Mouse (Mus musculus) intestine, postnatal 0 days (tissue): ENCODE results near the gene Rsrc2. TPM values are rescaled to one million over a fixed set of nuclear protein-coding genes. Genes with fewer than 3 reads are reported as not detected.
A peak's percentile ranks its signal among the peaks of the same experiment; 100 is the strongest.
"Not testable (repeated sequence)": the region's sequence is repeated elsewhere in the genome, so short reads cannot be mapped to it uniquely, and the experiment has no call there.

Experiments
- ATAC-seq: fragments of 200-750 bp; cut with Nextera tagmentation; 2 replicates; pipeline ENCODE4 v1.8.0; 2017; ENCODE audit warnings: mild to moderate bottlenecking, moderate TSS enrichment, moderate library complexity
- H3K27ac ChIP-seq: fragments of 300-500 bp; sonication (generic); 2 replicates; pipeline ENCODE4 v1.5.1; 2014; ENCODE audit warnings: mild to moderate bottlenecking, low read depth, low read length, moderate library complexity
- H3K27me3 ChIP-seq: fragments of 300-500 bp; sonication (generic); replicated peaks from 2 replicates; pipeline ENCODE4 v1.6.1; 2014; ENCODE audit warnings: low read length, mixed read lengths; ENCODE audit not compliant: control insufficient read depth, insufficient read depth
- H3K36me3 ChIP-seq: fragments of 300-500 bp; sonication (generic); 2 replicates; pipeline ENCODE4 v1.6.1; 2014; ENCODE audit warnings: mild to moderate bottlenecking, moderate library complexity; ENCODE audit not compliant: control insufficient read depth, insufficient read depth
- H3K4me1 ChIP-seq: fragments of 300-500 bp; sonication (generic); replicated peaks from 2 replicates; pipeline ENCODE4 v1.6.1; 2014; ENCODE audit warnings: antibody characterized with exemption, low read length, mixed read lengths; ENCODE audit not compliant: control insufficient read depth, insufficient read depth
- H3K4me2 ChIP-seq: fragments of 300-500 bp; sonication (generic); replicated peaks from 2 replicates; pipeline ENCODE4 v1.6.1; 2014; ENCODE audit warnings: low read depth, mild to moderate bottlenecking, moderate library complexity
- H3K4me3 ChIP-seq: fragments of 300-500 bp; sonication (generic); 2 replicates; pipeline ENCODE4 v1.5.1; 2014; ENCODE audit warnings: low read depth, low read length
- H3K9ac ChIP-seq: fragments of 300-500 bp; sonication (generic); 2 replicates; pipeline ENCODE4 v1.6.1; 2014; ENCODE audit warnings: mild to moderate bottlenecking, low read depth, low read length
- H3K9me3 ChIP-seq: fragments of 300-500 bp; sonication (generic); 2 replicates; pipeline ENCODE4 v1.6.1; 2016; ENCODE audit warnings: mixed run types; ENCODE audit not compliant: control insufficient read depth
- CTCF ChIP-seq: sonication (generic); IDR thresholded peaks from 2 replicates; pipeline ENCODE4 v1.5.1; 2016; ENCODE audit warnings: low read depth, mild to moderate bottlenecking, control low read depth, antibody characterized with exemption, moderate library complexity
- WGBS: fragments of 180-500 bp; shearing (Covaris S2); extraction: QIAGEN DNeasy Blood & Tissue Kit; methylation state at CpG from one replicate; pipeline ENCODE4 v1.1.7; 2014; 5-methylcytosine and 5-hydroxymethylcytosine counted together
- polyA plus RNA-seq: library from polyadenylated mRNA; unstranded; fragments of >200 nt; fragmentation: Nextera tagmentation; extraction: Ambion mirVana; gene quantifications from 2 replicates; pipeline ENCODE4 v1.2.1, GENCODE M21; 2015

Gene Rsrc2
- polyA plus RNA-seq, 1 experiment from 2014 or later, result 65.2 TPM

DNA sequence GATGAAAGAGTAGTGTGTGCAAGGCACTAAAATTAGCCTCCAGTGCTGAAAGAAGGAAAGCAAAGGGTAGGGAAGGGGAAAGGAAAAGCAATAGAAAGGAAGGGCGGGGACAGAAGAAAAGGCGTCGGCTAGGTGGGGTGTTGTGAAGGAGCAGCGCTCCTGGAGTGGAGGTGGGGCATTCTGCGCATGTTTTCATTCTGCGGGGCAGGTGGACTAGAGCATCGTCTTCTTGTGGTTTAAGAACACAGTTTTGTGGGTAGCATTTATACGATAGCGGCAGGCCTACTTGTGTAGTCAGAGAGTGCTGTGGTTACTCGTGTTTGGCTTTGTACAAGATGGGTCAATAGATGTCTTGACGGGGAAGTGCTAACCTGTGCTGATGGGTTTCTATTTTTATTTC is 16.3 kb upstream of the Rsrc2 start:
- no peaks in the 10 kb centered on the region for H3K9me3 ChIP-seq
- no peak overlapping the region for H3K4me3 ChIP-seq
- H3K4me2 ChIP-seq, result no peak overlapping the region
- 84% methylated on average over 11 of the region's 11 CpGs for WGBS
- peaks cover 10% of the 10 kb centered on the region; the same call in 1 of the 2 replicates for H3K36me3 ChIP-seq
- H3K4me1 ChIP-seq, result no peaks in the 10 kb centered on the region
- no peaks in the 10 kb centered on the region for H3K27me3 ChIP-seq
- no peak for TF ChIP-seq CTCF
- no peak for ATAC-seq
- no peak overlapping the region for H3K9ac ChIP-seq
- no peak overlapping the region for H3K27ac ChIP-seq

- peak overlapping the region; percentile 75 for H3K9ac ChIP-seq
- under 1% methylated on average over 18 of the region's 18 CpGs for WGBS
- ATAC-seq, result no peak
These were observed 712 bp downstream of the Rsrc2 start for GRCm38 (mm10) chr5:123748339-123749064.

DNA sequence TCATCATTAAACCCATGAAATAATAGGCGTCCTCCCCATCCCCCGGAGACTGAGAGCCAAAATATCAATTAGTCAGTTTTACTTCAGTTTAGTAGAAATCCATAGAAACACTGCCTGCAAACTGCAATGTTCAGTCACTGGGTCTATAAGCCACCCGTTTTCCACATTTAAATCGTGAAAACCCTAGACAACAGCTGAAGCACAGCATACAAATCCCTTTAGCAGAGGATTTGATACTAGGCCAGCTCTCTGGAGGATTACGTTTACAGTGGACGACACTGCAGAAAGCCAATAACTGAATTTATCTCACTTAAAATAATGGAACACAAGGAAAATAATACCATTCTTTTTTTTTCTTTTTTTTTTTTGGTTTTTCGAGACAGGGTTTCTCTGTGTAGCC is 1.6 kb downstream of the Rsrc2 start:
- Histone ChIP-seq H3K4me1 (0 out of 2 replicates have a peak, but pooled peaks cover 7% of the 10 kb centered on the region), H3K4me2 (peak overlapping the region; percentile 67), H3K36me3 (peaks cover 21% of the 10 kb centered on the region), H3K4me3 (peak overlapping the region; percentile 75), H3K27me3 (no peaks in the 10 kb centered on the region), H3K27ac (no peak overlapping the region), H3K9ac (0 out of 2 replicates have a peak overlapping the region, but pooled peaks have one; percentile 34), H3K9me3 (no peaks in the 10 kb centered on the region)
- no peak for ATAC-seq
- WGBS, result 10% methylated on average over 7 of the region's 7 CpGs
- no peak for TF ChIP-seq CTCF

More at GRCm38 (mm10) chr5:123748339-123749064, 712 bp downstream of the Rsrc2 start:
- no peak for TF ChIP-seq CTCF
- Histone ChIP-seq H3K27ac (peak overlapping the region; percentile 96), H3K36me3 (peaks cover 14% of the 10 kb centered on the region), H3K4me2 (peak overlapping the region; percentile 67), H3K4me1 (0 out of 2 replicates have a peak, but pooled peaks cover 7% of the 10 kb centered on the region), H3K27me3 (no peaks in the 10 kb centered on the region), H3K9me3 (no peaks in the 10 kb centered on the region), H3K4me3 (peak overlapping the region; percentile 75)

DNA sequence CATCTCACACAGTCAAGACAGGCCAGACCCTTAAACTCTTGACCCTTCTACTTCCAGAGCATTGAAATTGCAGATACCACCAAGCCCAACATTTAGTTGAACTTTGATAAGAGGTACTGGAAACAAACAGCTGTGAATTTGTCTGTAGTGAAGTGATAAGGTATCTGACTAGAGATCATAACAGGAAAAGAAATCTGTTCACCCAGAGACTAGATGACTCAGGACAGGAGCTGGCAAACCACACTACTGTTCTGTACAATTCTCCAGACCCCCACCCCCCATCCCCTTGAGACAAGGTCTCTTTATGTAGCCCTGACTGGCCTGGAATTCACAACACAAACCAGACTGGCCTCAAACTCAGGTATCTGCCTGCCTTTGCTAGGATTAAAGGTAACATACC is 3.0 kb downstream of the Rsrc2 start:
- no peak overlapping the region for H3K27ac ChIP-seq
- H3K9ac ChIP-seq, result no peak overlapping the region
- no peak overlapping the region for H3K4me3 ChIP-seq
- no peaks in the 10 kb centered on the region for H3K9me3 ChIP-seq
- no peaks in the 10 kb centered on the region for H3K27me3 ChIP-seq
- peaks cover 22% of the 10 kb centered on the region for H3K36me3 ChIP-seq
- ATAC-seq, result no peak
- no peak for TF ChIP-seq CTCF
- 0 out of 2 replicates have a peak, but pooled peaks cover 7% of the 10 kb centered on the region for H3K4me1 ChIP-seq
- peak overlapping the region; percentile 67; the same call in 1 of the 2 replicates for H3K4me2 ChIP-seq

DNA sequence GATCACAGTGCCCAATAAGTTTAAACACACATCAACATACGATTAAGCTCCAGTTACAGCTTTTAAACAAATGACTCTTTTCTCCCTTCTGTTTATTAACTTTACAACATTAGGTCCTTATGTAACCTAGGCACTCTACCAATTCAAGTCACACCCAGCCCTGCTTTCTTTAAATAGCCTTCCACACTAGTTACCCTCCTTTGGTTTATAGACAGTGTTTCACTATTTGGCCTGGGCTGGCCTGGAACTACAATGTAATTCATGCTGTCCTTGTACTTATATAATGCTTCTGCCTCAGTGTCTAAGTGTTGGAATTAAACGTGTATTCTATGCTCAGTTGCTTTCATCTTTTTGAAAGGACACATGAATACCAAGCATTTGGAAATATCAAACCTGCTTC is 4.9 kb downstream of the Rsrc2 start:
- no peak for ATAC-seq
- H3K9me3 ChIP-seq, result no peaks in the 10 kb centered on the region
- 75% methylated on average over 2 of the region's 2 CpGs for WGBS

DNA sequence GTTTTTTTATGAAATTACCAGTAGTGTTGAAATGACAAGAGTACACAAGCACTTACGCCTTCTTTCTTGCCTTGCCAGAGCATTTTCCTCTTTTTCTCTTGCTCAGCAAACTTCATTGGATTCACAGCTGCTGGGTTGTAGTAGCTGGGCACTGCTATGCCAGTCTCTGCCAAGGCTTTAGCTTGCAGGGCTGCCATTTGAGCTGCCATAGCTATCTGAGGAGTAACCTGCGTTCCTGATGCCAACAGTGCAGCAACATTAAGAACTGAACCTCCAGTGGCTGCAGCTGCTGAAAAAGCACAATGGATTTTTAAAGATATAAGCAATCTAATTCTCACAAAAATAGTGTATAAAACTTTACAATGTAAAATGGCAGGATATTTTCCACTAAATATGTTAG is 18.2 kb downstream of the Rsrc2 start:
- Histone ChIP-seq H3K9me3 (no peaks in the 10 kb centered on the region), H3K27me3 (no peaks in the 10 kb centered on the region), H3K4me1 (no peaks in the 10 kb centered on the region), H3K4me3 (no peak overlapping the region), H3K4me2 (no peak overlapping the region), H3K36me3 (peaks cover 74% of the 10 kb centered on the region), H3K9ac (no peak overlapping the region), H3K27ac (no peak overlapping the region)
- 91% methylated on average over 2 of the region's 2 CpGs for WGBS
- no peak for ATAC-seq
- TF ChIP-seq CTCF, result no peak

More for the DNA sequence above, 4.9 kb downstream of the Rsrc2 start:
- TF ChIP-seq CTCF, result no peak
- no peak overlapping the region for H3K9ac ChIP-seq
- H3K27me3 ChIP-seq, result no peaks in the 10 kb centered on the region
- 0 out of 2 replicates have a peak, but pooled peaks cover 7% of the 10 kb centered on the region for H3K4me1 ChIP-seq
- no peak overlapping the region for H3K4me3 ChIP-seq
- no peak overlapping the region for H3K4me2 ChIP-seq
- H3K27ac ChIP-seq, result no peak overlapping the region
- peaks cover 35% of the 10 kb centered on the region for H3K36me3 ChIP-seq

DNA sequence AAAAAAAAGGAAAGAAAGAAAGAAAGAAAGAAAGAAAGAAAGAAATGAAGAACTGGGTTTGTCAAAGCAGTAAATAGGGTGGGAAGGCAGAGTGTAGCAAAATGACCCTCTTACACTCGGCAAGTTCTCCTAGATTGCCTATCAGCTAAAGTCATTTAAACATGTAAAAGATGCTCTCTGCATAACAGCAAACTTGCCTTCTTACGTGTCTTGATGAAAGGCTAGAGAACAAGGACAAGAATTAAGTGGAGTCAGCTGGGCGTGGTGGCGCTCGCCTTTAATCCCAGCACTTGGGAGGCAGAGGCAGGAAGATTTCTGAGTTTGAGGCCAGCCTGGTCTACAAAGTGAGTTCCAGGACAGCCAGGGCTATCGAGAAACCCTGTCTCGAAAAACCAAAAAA is 25.4 kb downstream of the Rsrc2 start:
- peaks cover 13% of the 10 kb centered on the region; the same call in 1 of the 2 replicates for H3K36me3 ChIP-seq
- WGBS, result 92% methylated on average over 7 of the region's 7 CpGs
- H3K4me3 ChIP-seq, H3K4me2 ChIP-seq, H3K27me3 ChIP-seq, H3K27ac ChIP-seq, H3K4me1 ChIP-seq, H3K9me3 ChIP-seq, H3K9ac ChIP-seq, ATAC-seq: not testable (repeated sequence)
